ENCODE assay signal across 11 mouse cellular contexts in the genomic region with DNA sequence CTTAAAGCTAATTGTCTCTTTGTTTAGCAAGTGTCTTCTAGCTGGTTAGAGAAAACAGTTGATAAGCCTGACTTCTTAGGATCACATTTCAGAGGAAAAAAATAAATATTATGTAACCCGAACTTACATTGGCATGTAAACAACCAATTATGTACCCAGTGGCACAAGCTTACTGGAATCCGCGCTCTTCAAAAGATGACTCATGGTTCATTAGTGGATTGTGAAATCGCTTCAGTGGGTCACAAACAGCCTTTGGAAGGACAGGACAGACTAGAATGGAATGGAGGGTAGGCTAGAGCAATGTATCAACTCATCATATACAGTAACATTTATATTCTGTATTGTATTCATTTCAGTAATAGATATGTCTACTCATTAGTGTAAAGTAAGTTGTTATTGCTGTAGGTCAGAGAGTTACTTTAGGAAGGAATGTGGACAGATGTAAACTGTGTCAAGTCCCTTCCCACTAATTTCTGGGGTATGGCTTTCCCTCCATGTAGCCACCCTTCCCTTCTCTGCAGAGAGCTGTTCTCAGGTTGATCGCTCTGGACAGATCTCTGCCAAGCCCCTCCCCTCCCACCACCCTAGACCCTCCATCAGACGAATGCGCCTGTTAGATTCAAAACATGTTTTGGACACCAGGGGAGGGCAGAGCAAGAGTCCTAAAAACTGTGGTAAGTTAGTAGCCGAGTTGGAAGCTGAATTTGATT.
DNase-seq lines count a peak whose midpoint lies in the region; ATAC-seq and TF ChIP-seq lines count a peak whose summit lies in the region.
"Had no signal": no experiment of that assay in that cellular context is flagged by ENCODE, and none has a peak within 500 bp of the region (broad histone marks: within the 10 kb centered on the region; RNA-seq: fewer than 3 reads in every experiment).

No protein-coding gene starts in this region.

- H3K27me3 ChIP-seq in intestine, embryonic 14.5 days (replicated peaks; ENCODE audit: control insufficient read depth, insufficient read depth, low read length): no peaks in the 10 kb centered on the region
- H3K27me3 ChIP-seq in intestine, postnatal 0 days (replicated peaks; ENCODE audit: control insufficient read depth, insufficient read depth, low read length): no peaks in the 10 kb centered on the region
- no peaks in the 10 kb centered on the region for H3K27me3 ChIP-seq in embryonic facial prominence, embryonic 13.5 days
- H3K27me3 ChIP-seq: forebrain, embryonic 15.5 days; midbrain, embryonic 12.5 days had no signal

- no peak overlapping the region for H3K4me3 ChIP-seq in intestine, embryonic 14.5 days (ENCODE audit: low read depth, low read length)
- H3K4me3 ChIP-seq in intestine, postnatal 0 days (ENCODE audit: low read depth, low read length): no peak overlapping the region
- no peak overlapping the region for H3K4me3 ChIP-seq in embryonic facial prominence, embryonic 13.5 days
- H3K4me3 ChIP-seq: forebrain, embryonic 15.5 days; midbrain, embryonic 12.5 days had no signal

- peaks cover 10% of the 10 kb centered on the region; the same call in 1 of the 2 replicates for H3K4me1 ChIP-seq in intestine, embryonic 14.5 days (replicated peaks; ENCODE audit: control insufficient read depth, insufficient read depth, low read length)
- H3K4me1 ChIP-seq in intestine, postnatal 0 days (replicated peaks; ENCODE audit: control insufficient read depth, insufficient read depth, low read length): no peaks in the 10 kb centered on the region
- H3K4me1 ChIP-seq in embryonic facial prominence, embryonic 13.5 days: peaks cover 15% of the 10 kb centered on the region

- no peak for DNase-seq in intestine, embryonic 14.5 days (ENCODE audit: low spot score)
- peak; percentile 61 for DNase-seq in NIH3T3 (ENCODE audit: low read depth)
- DNase-seq in lung, postnatal 36 days: peak; percentile 83
- DNase-seq in layer of hippocampus, adult 9-11 months: no peak
- no peak for DNase-seq in embryo, embryonic 10 days (ENCODE audit: low spot score)
- DNase-seq: cerebellum, postnatal 14 days had no signal

- no peaks in the 10 kb centered on the region for H3K36me3 ChIP-seq in intestine, embryonic 14.5 days (ENCODE audit: control insufficient read depth, insufficient read depth, low read length)
- H3K36me3 ChIP-seq in intestine, postnatal 0 days (ENCODE audit: control insufficient read depth, insufficient read depth): no peaks in the 10 kb centered on the region
- H3K36me3 ChIP-seq in embryonic facial prominence, embryonic 13.5 days: no peaks in the 10 kb centered on the region
- H3K36me3 ChIP-seq: forebrain, embryonic 15.5 days; G1E; midbrain, embryonic 12.5 days had no signal

- TF ChIP-seq CTCF in intestine, postnatal 0 days (IDR thresholded peaks at IDR 0.05; ENCODE audit: low read depth): no peak

- no peaks in the 10 kb centered on the region for H3K9me3 ChIP-seq in intestine, embryonic 14.5 days (ENCODE audit: control insufficient read depth, low read length)
- no peaks in the 10 kb centered on the region for H3K9me3 ChIP-seq in intestine, postnatal 0 days (ENCODE audit: control insufficient read depth)
- H3K9me3 ChIP-seq in embryonic facial prominence, embryonic 13.5 days: no peaks in the 10 kb centered on the region
- H3K9me3 ChIP-seq: forebrain, embryonic 15.5 days; midbrain, embryonic 12.5 days had no signal

- H3K9ac ChIP-seq in intestine, embryonic 14.5 days (ENCODE audit: low read length): no peak overlapping the region
- H3K9ac ChIP-seq in intestine, postnatal 0 days (ENCODE audit: low read depth, low read length): no peak overlapping the region
- no peak overlapping the region for H3K9ac ChIP-seq in embryonic facial prominence, embryonic 13.5 days
- H3K9ac ChIP-seq: forebrain, embryonic 15.5 days; midbrain, embryonic 12.5 days had no signal

- ATAC-seq in intestine, embryonic 14.5 days (replicated peaks; ENCODE audit: low FRiP score, low TSS enrichment, low read depth): no peak
- no peak for ATAC-seq in intestine, postnatal 0 days
- ATAC-seq in embryonic facial prominence, embryonic 13.5 days (ENCODE audit: insufficient number of reproducible peaks, insufficient read depth, low FRiP score, low TSS enrichment, low read depth): no peak

- peak overlapping the region; percentile 47; the same call in 1 of the 2 replicates for H3K27ac ChIP-seq in intestine, embryonic 14.5 days (ENCODE audit: low read depth)
- H3K27ac ChIP-seq in intestine, postnatal 0 days (ENCODE audit: low read depth, low read length): no peak overlapping the region
- no peak overlapping the region for H3K27ac ChIP-seq in embryonic facial prominence, embryonic 13.5 days
- H3K27ac ChIP-seq: forebrain, embryonic 15.5 days; midbrain, embryonic 12.5 days had no signal

- WGBS in intestine, embryonic 14.5 days: 47% methylated on average over 8 of the region's 8 CpGs
- WGBS in intestine, postnatal 0 days: 43% methylated on average over 8 of the region's 8 CpGs
- 36% methylated on average over 8 of the region's 8 CpGs for WGBS in embryonic facial prominence, embryonic 13.5 days

- peak overlapping the region; percentile 36 for H3K4me2 ChIP-seq in intestine, embryonic 14.5 days (ENCODE audit: low read length)
- no peak overlapping the region for H3K4me2 ChIP-seq in intestine, postnatal 0 days (replicated peaks; ENCODE audit: low read depth)
- peak overlapping the region; percentile 37 for H3K4me2 ChIP-seq in embryonic facial prominence, embryonic 13.5 days
- H3K4me2 ChIP-seq: forebrain, embryonic 15.5 days; midbrain, embryonic 12.5 days had no signal

Comparison
In these comparisons a context has a peak if more than half of its experiments do, and no peak if none do; other contexts are left out.
1. DNase-seq: peak in NIH3T3 (single experiment) and lung, postnatal 36 days (single experiment); none in intestine, embryonic 14.5 days (single experiment), layer of hippocampus, adult 9-11 months (single experiment) and embryo, embryonic 10 days (single experiment).